Mouse (Mus musculus): ENCODE results near the gene Setd3. TPM values are rescaled to one million over a fixed set of nuclear protein-coding genes. Genes with fewer than 3 reads are reported as not detected.

Gene Setd3
- polyA plus RNA-seq, 1 experiment: 38.5 TPM

DNA sequence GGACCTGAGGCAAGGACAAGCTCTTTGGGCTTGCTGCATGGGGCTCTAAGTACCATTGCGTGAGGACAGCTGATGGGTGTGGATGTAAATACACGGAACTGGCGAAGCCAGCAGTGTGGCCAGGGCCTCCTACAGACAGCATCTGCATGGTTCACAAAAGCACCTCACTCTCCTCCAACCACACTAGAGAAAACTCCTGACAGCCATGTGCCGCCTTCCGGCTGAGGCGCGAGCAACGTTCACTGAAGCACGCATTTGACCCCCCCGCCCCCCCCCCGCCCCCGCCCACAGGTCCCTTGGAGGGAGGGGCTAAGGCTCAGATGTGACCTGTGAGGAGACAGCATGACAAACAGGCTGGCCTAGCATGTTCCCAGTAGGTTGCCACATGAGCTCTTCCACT, 25.9 kb upstream of the Setd3 start:
- Histone ChIP-seq H3K27me3 (replicated peaks; ENCODE audit: control insufficient read depth, insufficient read depth, low read length) (no peaks in the 10 kb centered on the region), H3K27ac (ENCODE audit: insufficient read depth, low read depth, low read length) (no peak overlapping the region), H3K4me1 (ENCODE audit: control insufficient read depth, insufficient read depth, low read length) (no peaks in the 10 kb centered on the region), H3K36me3 (ENCODE audit: control insufficient read depth, insufficient read depth, low read length) (no peaks in the 10 kb centered on the region; the same call in 1 of the 2 replicates), H3K4me3 (ENCODE audit: insufficient read depth, low read depth, low read length) (no peak overlapping the region)
- DNase-seq: no peak
- WGBS: 64% methylated on average over 12 of the region's 12 CpGs
- TF ChIP-seq POLR2A (IDR thresholded peaks at IDR 0.05; ENCODE audit: low read depth, low read length) (no peak), CTCF (conservative IDR thresholded peaks at IDR 0.05; ENCODE audit: insufficient read depth, insufficient read length, low read depth, low read length) (no peak)

DNA sequence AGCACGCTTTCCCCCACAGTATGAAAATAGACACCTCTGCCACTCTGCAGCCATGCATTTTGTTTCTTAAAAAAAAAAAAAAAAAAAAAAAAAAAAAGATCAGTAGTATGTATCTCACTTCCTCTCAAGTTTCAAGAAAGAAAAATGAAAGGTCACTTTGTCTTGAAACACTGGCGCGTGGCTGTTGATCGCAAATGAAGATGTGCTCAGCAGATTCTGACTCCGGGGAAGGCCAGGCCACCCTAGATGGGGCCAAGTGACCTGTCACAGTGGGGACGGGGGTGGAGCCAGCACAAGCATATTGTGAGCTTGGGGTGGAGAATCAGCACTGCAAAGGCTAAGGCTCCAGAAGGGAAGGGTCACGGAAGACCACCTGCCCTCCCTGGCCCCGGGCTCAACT, 24.8 kb upstream of the Setd3 start:
- WGBS: 63% methylated on average over 8 of the region's 8 CpGs
- Histone ChIP-seq H3K27me3 (replicated peaks; ENCODE audit: control insufficient read depth, insufficient read depth, low read length) (no peaks in the 10 kb centered on the region), H3K4me1 (ENCODE audit: control insufficient read depth, insufficient read depth, low read length) (no peaks in the 10 kb centered on the region), H3K36me3 (ENCODE audit: control insufficient read depth, insufficient read depth, low read length) (no peaks in the 10 kb centered on the region; the same call in 1 of the 2 replicates), H3K4me3 (ENCODE audit: insufficient read depth, low read depth, low read length) (no peak overlapping the region), H3K27ac (ENCODE audit: insufficient read depth, low read depth, low read length) (no peak overlapping the region)
- DNase-seq: no peak
- TF ChIP-seq POLR2A (IDR thresholded peaks at IDR 0.05; ENCODE audit: low read depth, low read length) (no peak), CTCF (conservative IDR thresholded peaks at IDR 0.05; ENCODE audit: insufficient read depth, insufficient read length, low read depth, low read length) (no peak)

DNA sequence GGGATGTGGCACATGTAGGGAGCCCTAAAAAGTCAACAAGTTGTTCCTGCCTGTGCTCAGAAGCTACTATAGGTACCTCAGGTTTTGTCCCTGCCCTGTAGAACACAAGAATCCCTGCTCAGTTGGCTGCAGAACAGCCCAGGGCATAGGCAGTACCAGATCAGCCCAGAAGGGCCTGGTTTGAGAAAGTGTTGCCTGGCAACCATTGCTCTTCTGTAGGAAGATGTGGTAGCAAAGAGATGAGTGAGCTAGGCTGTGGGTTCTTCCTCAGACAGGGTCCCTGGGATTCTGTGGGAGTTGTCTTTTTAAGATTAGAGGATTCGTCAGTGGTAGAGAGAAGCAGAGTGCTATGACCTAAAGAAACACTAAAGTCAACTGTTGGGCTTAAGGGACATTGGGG, 21.0 kb upstream of the Setd3 start:
- H3K27ac ChIP-seq (ENCODE audit: insufficient read depth, low read depth, low read length): no peak overlapping the region
- H3K4me3 ChIP-seq (ENCODE audit: insufficient read depth, low read depth, low read length): no peak overlapping the region
- DNase-seq: no peak
- H3K27me3 ChIP-seq (replicated peaks; ENCODE audit: control insufficient read depth, insufficient read depth, low read length): no peaks in the 10 kb centered on the region
- no peaks in the 10 kb centered on the region for H3K4me1 ChIP-seq (ENCODE audit: control insufficient read depth, insufficient read depth, low read length)
- 92% methylated on average over 1 of the region's 1 CpGs for WGBS
- peaks cover 5% of the 10 kb centered on the region for H3K36me3 ChIP-seq (ENCODE audit: control insufficient read depth, insufficient read depth, low read length)
- TF ChIP-seq CTCF (conservative IDR thresholded peaks at IDR 0.05; ENCODE audit: insufficient read depth, insufficient read length, low read depth, low read length) (no peak), POLR2A (IDR thresholded peaks at IDR 0.05; ENCODE audit: low read depth, low read length) (no peak)

DNA sequence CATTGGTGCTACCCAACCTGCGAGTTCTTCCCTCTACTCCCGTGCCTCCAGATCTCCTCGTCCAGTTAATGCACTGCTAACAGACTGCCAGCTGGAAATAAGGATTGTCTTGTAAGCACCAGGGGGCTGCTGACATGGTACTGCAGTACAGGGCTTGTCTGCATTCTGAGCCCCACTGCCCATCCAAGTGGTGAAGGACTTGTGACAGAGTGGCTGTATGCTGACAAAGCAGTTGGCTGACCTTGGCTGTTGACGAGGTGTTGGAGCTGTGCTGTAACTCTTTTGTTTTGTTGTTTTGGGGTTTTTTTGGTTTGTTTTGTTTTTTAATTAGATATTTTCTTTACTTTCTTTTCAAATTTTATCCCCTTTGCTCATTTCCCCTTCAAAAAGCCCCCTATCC, 19.3 kb upstream of the Setd3 start:
- Histone ChIP-seq H3K36me3 (ENCODE audit: control insufficient read depth, insufficient read depth, low read length) (peaks cover 7% of the 10 kb centered on the region), H3K27ac (ENCODE audit: insufficient read depth, low read depth, low read length) (no peak overlapping the region), H3K27me3 (replicated peaks; ENCODE audit: control insufficient read depth, insufficient read depth, low read length) (no peaks in the 10 kb centered on the region), H3K4me1 (ENCODE audit: control insufficient read depth, insufficient read depth, low read length) (no peaks in the 10 kb centered on the region), H3K4me3 (ENCODE audit: insufficient read depth, low read depth, low read length) (no peak overlapping the region)
- DNase-seq: no peak
- 83% methylated on average over 4 of the region's 4 CpGs for WGBS
- no peak for TF ChIP-seq POLR2A (IDR thresholded peaks at IDR 0.05; ENCODE audit: low read depth, low read length)
- TF ChIP-seq CTCF (conservative IDR thresholded peaks at IDR 0.05; ENCODE audit: insufficient read depth, insufficient read length, low read depth, low read length): no peak

DNA sequence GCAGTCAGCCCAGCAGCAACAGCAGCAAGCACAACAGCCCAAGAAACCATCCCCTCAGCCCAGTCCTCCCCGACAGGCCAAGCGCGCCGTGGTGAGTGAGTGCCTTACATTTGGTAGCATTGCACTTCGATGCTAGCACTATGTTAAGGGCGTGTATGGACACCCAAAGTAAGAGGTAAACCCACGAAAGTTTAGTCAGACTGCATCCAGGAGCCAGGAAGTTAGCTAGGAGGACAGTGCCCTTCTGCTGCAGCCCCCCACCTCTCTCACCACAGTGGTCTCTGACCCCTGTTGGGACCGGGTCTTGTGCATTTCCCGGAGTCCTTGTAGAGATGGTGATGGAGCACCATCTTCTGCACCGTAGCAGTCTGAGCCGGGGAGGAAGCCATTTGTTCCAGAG, 16.6 kb upstream of the Setd3 start:
- TF ChIP-seq POLR2A (IDR thresholded peaks at IDR 0.05; ENCODE audit: low read depth, low read length): no peak
- TF ChIP-seq CTCF (conservative IDR thresholded peaks at IDR 0.05; ENCODE audit: insufficient read depth, insufficient read length, low read depth, low read length): no peak

DNA sequence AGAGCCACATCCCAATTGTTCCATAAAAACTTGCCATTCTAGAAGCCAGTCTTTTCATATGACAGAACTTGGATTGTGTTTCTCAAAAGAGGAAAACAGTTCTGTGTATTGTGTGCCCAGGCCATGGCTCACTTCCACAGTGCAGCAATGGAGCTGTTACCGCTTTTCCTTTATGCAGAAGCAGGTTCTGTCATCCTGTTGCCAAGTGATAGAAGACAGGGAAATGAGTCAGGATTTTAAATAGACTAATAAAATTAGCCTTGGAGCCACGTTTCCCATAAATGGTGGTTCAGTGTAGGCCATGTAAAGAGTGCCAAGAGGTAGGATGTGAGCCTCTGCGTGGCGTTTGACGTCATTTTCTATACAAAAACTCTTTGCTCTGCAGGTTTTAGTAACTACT, 14.8 kb upstream of the Setd3 start:
- peaks cover 7% of the 10 kb centered on the region for H3K36me3 ChIP-seq (ENCODE audit: control insufficient read depth, insufficient read depth, low read length)
- peak; percentile 48 for DNase-seq
- H3K27me3 ChIP-seq (replicated peaks; ENCODE audit: control insufficient read depth, insufficient read depth, low read length): no peaks in the 10 kb centered on the region
- no peaks in the 10 kb centered on the region for H3K4me1 ChIP-seq (ENCODE audit: control insufficient read depth, insufficient read depth, low read length)
- H3K4me3 ChIP-seq (ENCODE audit: insufficient read depth, low read depth, low read length): no peak overlapping the region
- WGBS: 80% methylated on average over 5 of the region's 5 CpGs
- peak overlapping the region; percentile 54; the same call in 1 of the 2 replicates for H3K27ac ChIP-seq (ENCODE audit: insufficient read depth, low read depth, low read length)
- no peak for TF ChIP-seq CTCF (conservative IDR thresholded peaks at IDR 0.05; ENCODE audit: insufficient read depth, insufficient read length, low read depth, low read length)
- no peak for TF ChIP-seq POLR2A (IDR thresholded peaks at IDR 0.05; ENCODE audit: low read depth, low read length)

More for the DNA sequence above, 16.6 kb upstream of the Setd3 start:
- H3K4me1 ChIP-seq (ENCODE audit: control insufficient read depth, insufficient read depth, low read length): no peaks in the 10 kb centered on the region
- WGBS: 96% methylated on average over 11 of the region's 11 CpGs
- DNase-seq: no peak
- H3K4me3 ChIP-seq (ENCODE audit: insufficient read depth, low read depth, low read length): no peak overlapping the region
- no peak overlapping the region for H3K27ac ChIP-seq (ENCODE audit: insufficient read depth, low read depth, low read length)
- no peaks in the 10 kb centered on the region for H3K27me3 ChIP-seq (replicated peaks; ENCODE audit: control insufficient read depth, insufficient read depth, low read length)
- peaks cover 7% of the 10 kb centered on the region for H3K36me3 ChIP-seq (ENCODE audit: control insufficient read depth, insufficient read depth, low read length)

DNA sequence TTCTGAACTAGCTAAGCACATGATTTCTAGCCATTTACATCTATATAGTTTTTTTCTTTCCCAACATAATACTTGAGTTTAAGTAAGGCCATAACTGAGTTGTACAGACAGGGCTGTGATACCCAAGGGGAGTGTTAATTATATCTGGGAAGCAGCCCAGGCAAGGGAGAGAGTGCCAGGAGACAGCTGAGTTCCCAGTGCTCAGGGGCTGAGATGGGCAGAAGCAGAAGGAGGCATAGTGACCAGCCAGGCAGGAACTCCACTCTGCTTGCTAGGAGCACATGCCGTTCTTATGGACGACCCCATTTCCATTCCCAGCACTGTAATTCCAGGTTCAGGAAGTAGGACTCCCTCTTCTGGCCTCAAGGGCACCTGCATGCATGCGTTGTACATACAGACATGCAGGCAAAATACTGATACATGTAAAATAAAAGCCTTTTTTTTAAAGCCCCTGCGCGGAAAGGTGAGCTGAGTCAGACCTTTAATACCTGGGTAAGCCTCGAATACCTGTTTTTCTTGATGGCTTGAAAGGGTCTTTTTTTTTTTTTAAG, 8.5 kb upstream of the Setd3 start:
- no peaks in the 10 kb centered on the region for H3K27me3 ChIP-seq (replicated peaks; ENCODE audit: control insufficient read depth, insufficient read depth, low read length)
- peaks cover 6% of the 10 kb centered on the region for H3K36me3 ChIP-seq (ENCODE audit: control insufficient read depth, insufficient read depth, low read length)
- H3K27ac ChIP-seq (ENCODE audit: insufficient read depth, low read depth, low read length): no peak overlapping the region
- WGBS: 89% methylated on average over 6 of the region's 6 CpGs
- 0 out of 2 replicates have a peak, but pooled peaks have one; percentile 21 for TF ChIP-seq CTCF (conservative IDR thresholded peaks at IDR 0.05; ENCODE audit: insufficient read depth, insufficient read length, low read depth, low read length)
- TF ChIP-seq POLR2A (IDR thresholded peaks at IDR 0.05; ENCODE audit: low read depth, low read length): no peak
- DNase-seq: no peak
- no peak overlapping the region for H3K4me3 ChIP-seq (ENCODE audit: insufficient read depth, low read depth, low read length)
- H3K4me1 ChIP-seq (ENCODE audit: control insufficient read depth, insufficient read depth, low read length): no peaks in the 10 kb centered on the region
